Mouse (Mus musculus) embryonic facial prominence, embryonic 11.5 days (tissue): ENCODE results near the gene Gm4312. TPM values are rescaled to one million over a fixed set of nuclear protein-coding genes. Genes with fewer than 3 reads are reported as not detected.
"Not testable (repeated sequence)": the region's sequence is repeated elsewhere in the genome, so short reads cannot be mapped to it uniquely, and the experiment has no call there.

ENCODE experiments used
- ATAC-seq: fragments of 200-750 bp; cut with Nextera tagmentation; replicated peaks from 2 replicates; pipeline ENCODE4 v1.8.0; 2017; ENCODE audit warnings: low read depth; ENCODE audit not compliant: insufficient number of reproducible peaks, low FRiP score, low TSS enrichment
- DNase-seq: peaks from one replicate; pipeline ENCODE4 v3.0.0-alpha.2; 2015; ENCODE audit warnings: low spot score
- H3K27ac ChIP-seq: fragments of 300-500 bp; sonication (generic); replicated peaks from 2 replicates; pipeline ENCODE4 v1.5.1; 2014; ENCODE audit warnings: mild to moderate bottlenecking, low read depth, low read length, control low read depth
- H3K27me3 ChIP-seq: fragments of 300-500 bp; sonication (generic); 2 replicates; pipeline ENCODE4 v1.6.1; 2014; ENCODE audit warnings: mild to moderate bottlenecking, low read length, moderate library complexity, mixed read lengths; ENCODE audit not compliant: control insufficient read depth, insufficient read depth
- H3K36me3 ChIP-seq: fragments of 300-500 bp; sonication (generic); replicated peaks from 2 replicates; pipeline ENCODE4 v1.6.1; 2014; ENCODE audit warnings: low read depth, mild to moderate bottlenecking, low read length, moderate library complexity, mixed read lengths; ENCODE audit not compliant: control insufficient read depth, insufficient read depth
- H3K4me1 ChIP-seq: fragments of 300-500 bp; sonication (generic); 2 replicates; pipeline ENCODE4 v1.6.1; 2014; ENCODE audit warnings: low read length, mixed read lengths; ENCODE audit not compliant: control insufficient read depth, insufficient read depth
- H3K4me2 ChIP-seq: fragments of 300-500 bp; sonication (generic); 2 replicates; pipeline ENCODE4 v1.6.1; 2014; ENCODE audit warnings: low read depth, mild to moderate bottlenecking, control low read depth, low read length, moderate library complexity
- H3K4me3 ChIP-seq: fragments of 300-500 bp; sonication (generic); 2 replicates; pipeline ENCODE4 v1.5.1; 2014; ENCODE audit warnings: low read depth, low read length, control low read depth
- H3K9ac ChIP-seq: fragments of 300-500 bp; sonication (generic); replicated peaks from 2 replicates; pipeline ENCODE4 v1.6.1; 2014; ENCODE audit warnings: mild to moderate bottlenecking, control low read depth, low read length
- H3K9me3 ChIP-seq: fragments of 300-500 bp; sonication (generic); replicated peaks from 2 replicates; pipeline ENCODE4 v1.6.1; 2016; ENCODE audit warnings: mild to moderate bottlenecking, low read length, inconsistent platforms, mixed read lengths; ENCODE audit not compliant: control insufficient read depth
- WGBS: fragments of 180-500 bp; shearing (Covaris S2); extraction: QIAGEN DNeasy Blood & Tissue Kit; methylation state at CpG from one replicate; pipeline ENCODE4 v1.1.7; 2014; 5-methylcytosine and 5-hydroxymethylcytosine counted together
- polyA plus RNA-seq: library from polyadenylated mRNA; unstranded; fragments of >200 nt; fragmentation: Nextera tagmentation; extraction: Ambion mirVana; gene quantifications from 2 replicates; pipeline ENCODE4 v1.2.1, GENCODE M21; 2014

The Gm4312 gene
- not detected in 2 replicates for polyA plus RNA-seq

DNA sequence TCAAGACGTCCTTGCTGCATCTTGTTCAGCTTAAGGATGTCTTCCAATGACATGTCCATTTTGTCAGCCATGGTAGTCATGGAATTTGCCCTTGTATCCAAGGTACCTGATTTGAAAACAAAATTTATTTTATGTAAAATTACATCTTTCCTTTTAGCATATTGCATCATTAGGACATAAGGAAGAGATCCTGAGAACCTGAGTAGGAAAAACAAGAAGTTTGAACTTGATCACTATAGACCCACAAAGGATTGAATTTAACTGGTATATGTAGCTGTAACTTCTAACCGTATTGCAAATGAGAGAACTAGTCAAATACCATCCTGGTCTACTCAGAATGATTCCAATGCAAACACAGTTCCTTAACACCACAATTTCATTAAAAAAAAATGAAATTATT is at the start of gene Gm4312:
Gm4312 (minus strand) TSS at position 101 of the 400 bp plus-strand sequence.
- H3K27me3 ChIP-seq, DNase-seq, ATAC-seq, H3K4me3 ChIP-seq, H3K9me3 ChIP-seq, H3K36me3 ChIP-seq, H3K9ac ChIP-seq, H3K4me1 ChIP-seq, H3K27ac ChIP-seq, H3K4me2 ChIP-seq: not testable (repeated sequence)
- WGBS = no CpG with 5 or more reads among the region's 2 CpGs

DNA sequence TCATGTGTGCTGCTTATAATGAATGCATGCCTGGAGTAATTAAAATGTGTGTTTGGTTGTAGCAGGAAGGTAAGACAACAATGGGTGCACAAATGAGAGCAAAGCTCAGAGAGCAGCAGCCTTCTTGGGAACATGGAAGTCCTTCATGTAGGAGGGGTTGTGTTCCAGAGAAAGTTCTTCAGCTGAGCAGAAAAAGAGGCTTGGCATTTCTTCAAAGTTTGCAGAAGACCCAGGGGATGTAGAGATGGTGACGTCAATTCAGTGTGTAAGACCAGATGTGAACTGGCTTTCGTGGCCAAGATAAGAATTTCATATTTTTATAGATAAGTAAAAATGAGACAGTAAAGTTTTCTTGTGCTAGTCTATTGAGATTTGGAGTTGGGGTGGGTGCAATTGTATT is 45.2 kb upstream of the Gm4312 start:
- Histone ChIP-seq H3K4me3 (no peak overlapping the region), H3K4me1 (no peaks in the 10 kb centered on the region), H3K9ac (no peak overlapping the region), H3K27me3 (no peaks in the 10 kb centered on the region), H3K36me3 (no peaks in the 10 kb centered on the region), H3K27ac (no peak overlapping the region), H3K4me2 (no peak overlapping the region), H3K9me3 (no peaks in the 10 kb centered on the region)
- DNase-seq (no peak), ATAC-seq (no peak)
- WGBS = 78% methylated on average over 2 of the region's 2 CpGs

- Histone ChIP-seq H3K27ac (no peak overlapping the region), H3K9me3 (no peaks in the 10 kb centered on the region), H3K9ac (no peak overlapping the region), H3K4me2 (no peak overlapping the region), H3K4me1 (no peaks in the 10 kb centered on the region), H3K4me3 (no peak overlapping the region), H3K27me3 (no peaks in the 10 kb centered on the region), H3K36me3 (no peaks in the 10 kb centered on the region)
- DNase-seq (no peak), ATAC-seq (no peak)
- WGBS = 89% methylated on average over 7 of the region's 7 CpGs
Measured at GRCm38 (mm10) chr10:100415566-100415965, 33.2 kb upstream of the Gm4312 start.

- H3K27me3 ChIP-seq, H3K27ac ChIP-seq, H3K9me3 ChIP-seq, ATAC-seq, DNase-seq, H3K4me2 ChIP-seq, H3K9ac ChIP-seq, H3K36me3 ChIP-seq, H3K4me3 ChIP-seq, H3K4me1 ChIP-seq: not testable (repeated sequence)
- WGBS = 86% methylated on average over 6 of the region's 6 CpGs
Measured at GRCm38 (mm10) chr10:100402301-100402700, 19.9 kb upstream of the Gm4312 start.

GRCm38 (mm10) chr10:100361038-100361437 is 21.3 kb downstream of the Gm4312 start, which contains the start of gene Gm4307:
TSS of gene Gm4307 (plus strand) at chr10:100361338.
- H3K9ac ChIP-seq, H3K4me3 ChIP-seq, H3K27ac ChIP-seq, H3K4me2 ChIP-seq, H3K27me3 ChIP-seq, H3K4me1 ChIP-seq, ATAC-seq, H3K36me3 ChIP-seq, H3K9me3 ChIP-seq, DNase-seq: not testable (repeated sequence)
- WGBS = no CpG with 5 or more reads among the region's 3 CpGs

- not testable (repeated sequence) for DNase-seq, H3K27me3 ChIP-seq, H3K4me3 ChIP-seq, H3K9ac ChIP-seq, H3K9me3 ChIP-seq, H3K36me3 ChIP-seq, ATAC-seq, H3K4me1 ChIP-seq, H3K27ac ChIP-seq, H3K4me2 ChIP-seq
- 43% methylated on average over 1 of the region's 2 CpGs for WGBS
Measured at GRCm38 (mm10) chr10:100356841-100357240, 25.5 kb downstream of the Gm4312 start.

GRCm38 (mm10) chr10:100350793-100351192 is 31.6 kb downstream of the Gm4312 start, which contains the start of gene Gm4305:
TSS of gene Gm4305 (plus strand) at chr10:100351093.
- no CpG with 5 or more reads among the region's 3 CpGs for WGBS
- not testable (repeated sequence) for H3K4me2 ChIP-seq

DNA sequence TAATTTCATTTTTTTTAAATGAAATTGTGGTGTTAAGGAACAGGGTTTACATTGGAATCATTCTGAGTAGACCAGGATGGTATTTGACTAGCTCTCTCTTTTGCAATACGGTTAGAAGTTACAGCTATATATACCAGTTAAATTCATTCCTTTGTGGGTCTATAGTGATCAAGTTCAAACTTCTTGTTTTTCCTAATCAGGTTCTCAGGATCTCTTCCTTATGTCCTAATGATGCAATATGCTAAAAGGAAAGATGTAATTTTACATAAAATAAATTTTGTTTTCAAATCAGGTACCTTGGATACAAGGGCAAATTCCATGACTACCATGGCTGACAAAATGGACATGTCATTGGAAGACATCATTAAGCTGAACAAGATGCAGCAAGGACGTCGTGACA is 36.7 kb downstream of the Gm4312 start, which contains the start of gene Gm4303:
Gm4303 (plus strand) TSS at position 301 of the 400 bp plus-strand sequence.
- H3K27me3 ChIP-seq, H3K9me3 ChIP-seq, H3K4me1 ChIP-seq, ATAC-seq, H3K27ac ChIP-seq, DNase-seq, H3K9ac ChIP-seq, H3K4me2 ChIP-seq, H3K36me3 ChIP-seq, H3K4me3 ChIP-seq: not testable (repeated sequence)
- no CpG with 5 or more reads among the region's 3 CpGs for WGBS

More at GRCm38 (mm10) chr10:100350793-100351192, 31.6 kb downstream of the Gm4312 start, which contains the start of gene Gm4305:
- DNase-seq, ATAC-seq, H3K36me3 ChIP-seq, H3K27me3 ChIP-seq, H3K4me3 ChIP-seq, H3K9ac ChIP-seq, H3K4me1 ChIP-seq, H3K27ac ChIP-seq, H3K9me3 ChIP-seq: not testable (repeated sequence)
